In the genomic region with DNA sequence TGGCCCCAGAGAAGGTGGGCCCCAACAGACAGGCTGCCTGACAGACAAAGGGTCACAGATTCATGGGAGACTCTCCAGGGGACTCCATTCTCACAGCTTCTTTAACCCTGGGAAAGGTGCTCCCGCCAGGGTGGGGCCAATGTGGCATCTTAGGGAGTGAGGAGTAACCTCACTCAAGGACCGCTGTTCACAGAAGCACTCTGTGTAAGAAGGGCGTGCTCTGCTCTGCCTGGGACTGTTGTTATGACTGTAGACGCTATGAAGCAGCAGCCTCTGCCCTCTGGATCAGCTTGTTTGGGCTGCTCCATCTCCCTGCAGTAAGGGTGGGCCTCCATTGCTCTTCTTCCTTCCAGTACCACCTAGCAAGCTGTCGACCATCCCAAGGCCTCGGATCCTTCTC, we compare ENCODE assay signal across 19 mouse cellular contexts. TPM values are rescaled to one million over a fixed set of nuclear protein-coding genes. Genes with fewer than 3 reads are reported as not detected.
DNase-seq lines count a peak whose midpoint lies in the region; ATAC-seq lines count a peak whose summit lies in the region.
"Had no signal": no experiment of that assay in that cellular context is flagged by ENCODE, and none has a peak within 500 bp of the region (broad histone marks: within the 10 kb centered on the region; RNA-seq: fewer than 3 reads in every experiment).

No protein-coding gene starts in this region.

- WGBS in forebrain, embryonic 10.5 days, result 64% methylated on average over 6 of the region's 6 CpGs
- 62% methylated on average over 6 of the region's 6 CpGs for WGBS in forebrain, embryonic 16.5 days
- 41% methylated on average over 6 of the region's 6 CpGs for WGBS in lung, embryonic 16.5 days
- 50% methylated on average over 6 of the region's 6 CpGs for WGBS in intestine, embryonic 16.5 days

- no peaks in the 10 kb centered on the region for H3K36me3 ChIP-seq in forebrain, embryonic 10.5 days (replicated peaks)
- no peaks in the 10 kb centered on the region for H3K36me3 ChIP-seq in forebrain, embryonic 16.5 days (ENCODE audit: control insufficient read depth, insufficient read depth)
- H3K36me3 ChIP-seq in lung, embryonic 16.5 days (ENCODE audit: control insufficient read depth, insufficient read depth, low read length), result no peaks in the 10 kb centered on the region
- no peaks in the 10 kb centered on the region for H3K36me3 ChIP-seq in intestine, embryonic 16.5 days (ENCODE audit: control insufficient read depth, insufficient read depth, low read length)
- H3K36me3 ChIP-seq: hindbrain, embryonic 12.5 days; hindbrain, embryonic 15.5 days had no signal

- H3K27me3 ChIP-seq in forebrain, embryonic 10.5 days (ENCODE audit: poor library complexity, severe bottlenecking), result peaks cover 16% of the 10 kb centered on the region
- peaks cover 5% of the 10 kb centered on the region; the same call in 1 of the 2 replicates for H3K27me3 ChIP-seq in forebrain, embryonic 16.5 days (replicated peaks; ENCODE audit: control insufficient read depth, insufficient read depth, low read length)
- H3K27me3 ChIP-seq in lung, embryonic 16.5 days (ENCODE audit: control insufficient read depth, insufficient read depth, low read depth, low read length), result no peaks in the 10 kb centered on the region
- H3K27me3 ChIP-seq in intestine, embryonic 16.5 days (replicated peaks; ENCODE audit: control insufficient read depth, insufficient read depth, low read length), result no peaks in the 10 kb centered on the region

- DNase-seq in forebrain, embryonic 10.5 days (ENCODE audit: extremely low spot score, low spot score), result no peak
- no peak for DNase-seq in lung, postnatal 10 days
- no peak for DNase-seq in spleen, adult 12 weeks (ENCODE audit: low spot score)
- no peak for DNase-seq in heart, adult 11 months
- DNase-seq: adrenal gland, adult 8-10 months; adrenal gland, postnatal 25 days; cerebellum, adult 11-12 months; cerebellum, adult 8-10 months; cerebellum, postnatal 36 days; embryo, embryonic 11 days; gastrocnemius, postnatal 25 days had no signal

- H3K9me3 ChIP-seq in forebrain, embryonic 10.5 days, result no peaks in the 10 kb centered on the region
- H3K9me3 ChIP-seq in forebrain, embryonic 16.5 days (ENCODE audit: control insufficient read depth, low read length), result no peaks in the 10 kb centered on the region
- H3K9me3 ChIP-seq in lung, embryonic 16.5 days (ENCODE audit: control insufficient read depth, low read length), result no peaks in the 10 kb centered on the region
- no peaks in the 10 kb centered on the region for H3K9me3 ChIP-seq in intestine, embryonic 16.5 days (ENCODE audit: control insufficient read depth, low read length)
- H3K9me3 ChIP-seq: hindbrain, embryonic 12.5 days; hindbrain, embryonic 15.5 days had no signal

- H3K4me2 ChIP-seq in forebrain, embryonic 16.5 days (ENCODE audit: low read length), result no peak overlapping the region
- no peak overlapping the region for H3K4me2 ChIP-seq in lung, embryonic 16.5 days (ENCODE audit: low read depth, low read length)
- no peak overlapping the region for H3K4me2 ChIP-seq in intestine, embryonic 16.5 days (ENCODE audit: low read depth, low read length)
- H3K4me2 ChIP-seq: heart, embryonic 11.5 days; hindbrain, embryonic 12.5 days; hindbrain, embryonic 15.5 days had no signal

- no peak overlapping the region for H3K9ac ChIP-seq in forebrain, embryonic 16.5 days (replicated peaks; ENCODE audit: low read depth, low read length)
- H3K9ac ChIP-seq in lung, embryonic 16.5 days (ENCODE audit: low read length), result no peak overlapping the region
- 0 out of 2 replicates have a peak overlapping the region, but pooled peaks have one; percentile 0 for H3K9ac ChIP-seq in intestine, embryonic 16.5 days (ENCODE audit: low read depth, low read length)
- H3K9ac ChIP-seq: hindbrain, embryonic 12.5 days; hindbrain, embryonic 15.5 days had no signal

- ATAC-seq in forebrain, embryonic 16.5 days, result no peak
- ATAC-seq in lung, embryonic 16.5 days (ENCODE audit: low read depth), result peak; percentile 43; the same call in 1 of the 2 replicates
- ATAC-seq in intestine, embryonic 16.5 days, result no peak
- ATAC-seq: activated CD4-positive, CD25-positive, alpha-beta regulatory T cell, adult 4 months; forebrain, embryonic 14.5 days had no signal

- H3K4me1 ChIP-seq in forebrain, embryonic 10.5 days, result peaks cover 45% of the 10 kb centered on the region
- H3K4me1 ChIP-seq in forebrain, embryonic 16.5 days (replicated peaks; ENCODE audit: control insufficient read depth, insufficient read depth, low read length), result 0 out of 2 replicates have a peak, but pooled peaks cover 2% of the 10 kb centered on the region
- peaks cover 1% of the 10 kb centered on the region; the same call in 1 of the 2 replicates for H3K4me1 ChIP-seq in lung, embryonic 16.5 days (replicated peaks; ENCODE audit: control insufficient read depth, insufficient read depth, low read length)
- peaks cover 15% of the 10 kb centered on the region for H3K4me1 ChIP-seq in intestine, embryonic 16.5 days (ENCODE audit: control insufficient read depth, insufficient read depth, low read length)

- H3K4me3 ChIP-seq in forebrain, embryonic 10.5 days, result no peak overlapping the region
- no peak overlapping the region for H3K4me3 ChIP-seq in forebrain, embryonic 16.5 days (replicated peaks; ENCODE audit: low read length)
- no peak overlapping the region for H3K4me3 ChIP-seq in lung, embryonic 16.5 days (ENCODE audit: low read length)
- no peak overlapping the region for H3K4me3 ChIP-seq in intestine, embryonic 16.5 days (ENCODE audit: low read length)
- H3K4me3 ChIP-seq: hindbrain, embryonic 12.5 days; hindbrain, embryonic 15.5 days had no signal

- peak overlapping the region; percentile 40; the same call in 1 of the 2 replicates for H3K27ac ChIP-seq in forebrain, embryonic 10.5 days
- H3K27ac ChIP-seq in forebrain, embryonic 16.5 days (ENCODE audit: low read length), result no peak overlapping the region
- no peak overlapping the region for H3K27ac ChIP-seq in lung, embryonic 16.5 days (ENCODE audit: low read length)
- peak overlapping the region; percentile 71; the same call in 1 of the 2 replicates for H3K27ac ChIP-seq in intestine, embryonic 16.5 days (ENCODE audit: low read length)
- H3K27ac ChIP-seq: hindbrain, embryonic 12.5 days; hindbrain, embryonic 15.5 days had no signal

RNA-seq across cellular contexts. Expression of a gene that starts 18.3 kb away (rescaled TPM):
- 3.0 and 4.0 TPM in 2 replicates for polyA plus RNA-seq in forebrain, embryonic 10.5 days (2016; fragmentation: Nextera tagmentation; extraction: Ambion mirVana)
- 55.3 and 55.8 TPM in 2 replicates for polyA plus RNA-seq in forebrain, embryonic 16.5 days (2015; fragmentation: Nextera tagmentation; extraction: Ambion mirVana)
- polyA plus RNA-seq in lung, embryonic 16.5 days (2015; fragmentation: Nextera tagmentation; extraction: Ambion mirVana), result 7.1 and 7.5 TPM in 2 replicates
- 5.9 and 7.5 TPM in 2 replicates for polyA plus RNA-seq in intestine, embryonic 16.5 days (2015; fragmentation: Nextera tagmentation; extraction: Ambion mirVana)
- polyA plus RNA-seq: activated CD4-positive, CD25-positive, alpha-beta regulatory T cell, adult 4 months had no signal

RNA-seq across cellular contexts. Expression of a gene that starts 23.5 kb away (rescaled TPM):
- 12.9 and 13.2 TPM in 2 replicates for polyA plus RNA-seq in forebrain, embryonic 10.5 days (2016; fragmentation: Nextera tagmentation; extraction: Ambion mirVana)
- polyA plus RNA-seq in forebrain, embryonic 16.5 days (2015; fragmentation: Nextera tagmentation; extraction: Ambion mirVana), result 8.3 and 9.5 TPM in 2 replicates
- polyA plus RNA-seq in lung, embryonic 16.5 days (2015; fragmentation: Nextera tagmentation; extraction: Ambion mirVana), result 97.2 and 104 TPM in 2 replicates
- polyA plus RNA-seq in intestine, embryonic 16.5 days (2015; fragmentation: Nextera tagmentation; extraction: Ambion mirVana), result 62.9 and 69.6 TPM in 2 replicates
- polyA plus RNA-seq: activated CD4-positive, CD25-positive, alpha-beta regulatory T cell, adult 4 months had no signal

RNA-seq across cellular contexts. Expression of a gene that starts 33.4 kb away (rescaled TPM):
- polyA plus RNA-seq in forebrain, embryonic 10.5 days (2016; fragmentation: Nextera tagmentation; extraction: Ambion mirVana), result 27.6 and 28.7 TPM in 2 replicates
- polyA plus RNA-seq in forebrain, embryonic 16.5 days (2015; fragmentation: Nextera tagmentation; extraction: Ambion mirVana), result 14.1 and 16.7 TPM in 2 replicates
- 19.8 and 24.7 TPM in 2 replicates for polyA plus RNA-seq in lung, embryonic 16.5 days (2015; fragmentation: Nextera tagmentation; extraction: Ambion mirVana)
- polyA plus RNA-seq in intestine, embryonic 16.5 days (2015; fragmentation: Nextera tagmentation; extraction: Ambion mirVana), result 12.1 and 14.1 TPM in 2 replicates

RNA-seq across cellular contexts. Expression of a gene that starts 34.1 kb away (rescaled TPM):
- polyA plus RNA-seq in forebrain, embryonic 10.5 days (2016; fragmentation: Nextera tagmentation; extraction: Ambion mirVana), result 25.1 and 26.0 TPM in 2 replicates
- 38.6 and 41.2 TPM in 2 replicates for polyA plus RNA-seq in forebrain, embryonic 16.5 days (2015; fragmentation: Nextera tagmentation; extraction: Ambion mirVana)
- polyA plus RNA-seq in lung, embryonic 16.5 days (2015; fragmentation: Nextera tagmentation; extraction: Ambion mirVana), result 65.7 and 66.7 TPM in 2 replicates
- 62.7 and 74.1 TPM in 2 replicates for polyA plus RNA-seq in intestine, embryonic 16.5 days (2015; fragmentation: Nextera tagmentation; extraction: Ambion mirVana)

RNA-seq across cellular contexts. Expression of a gene that starts 45.3 kb away (rescaled TPM):
- polyA plus RNA-seq in forebrain, embryonic 10.5 days (2016; fragmentation: Nextera tagmentation; extraction: Ambion mirVana), result 76.7 and 78.6 TPM in 2 replicates
- 67.0 and 73.5 TPM in 2 replicates for polyA plus RNA-seq in forebrain, embryonic 16.5 days (2015; fragmentation: Nextera tagmentation; extraction: Ambion mirVana)
- 135 and 138 TPM in 2 replicates for polyA plus RNA-seq in lung, embryonic 16.5 days (2015; fragmentation: Nextera tagmentation; extraction: Ambion mirVana)
- polyA plus RNA-seq in intestine, embryonic 16.5 days (2015; fragmentation: Nextera tagmentation; extraction: Ambion mirVana), result 119 and 126 TPM in 2 replicates

Comparison
In these comparisons a context has a peak if more than half of its experiments do, and no peak if none do; other contexts are left out.
1. H3K27ac ChIP-seq: peak in forebrain, embryonic 10.5 days (single experiment) and intestine, embryonic 16.5 days (single experiment); none in forebrain, embryonic 16.5 days (single experiment) and lung, embryonic 16.5 days (single experiment).